Mouse (Mus musculus): Measurements from ENCODE around the gene Sfn. TPM values are rescaled to one million over a fixed set of nuclear protein-coding genes. Genes with fewer than 3 reads are reported as not detected.

The Sfn gene
- polyA plus RNA-seq, 1 experiment, result 2.5 TPM

Other genes starting within 250 kb of the Sfn start
- 43.0 and 46.2 TPM in 2 replicates for gene Wdtc1, start 248.7 kb downstream of the Sfn start, polyA plus RNA-seq (2012; rRNA removed)
- 43.5 and 43.9 TPM in 2 replicates for gene Slc9a1, start 232.5 kb downstream of the Sfn start, polyA plus RNA-seq (2012; rRNA removed)
- gene Tent5b, start 122.0 kb downstream of the Sfn start, polyA plus RNA-seq (2012; rRNA removed), result 0.08 TPM in 2 replicates
- gene Trnp1, start 103.6 kb downstream of the Sfn start, polyA plus RNA-seq (2012; rRNA removed), result 134 and 162 TPM in 2 replicates
- 0.14 and 0.50 TPM in 2 replicates for gene Kdf1, start 83.2 kb downstream of the Sfn start, polyA plus RNA-seq (2012; rRNA removed)
- gene Nudc, start 56.2 kb downstream of the Sfn start, polyA plus RNA-seq (2012; rRNA removed), result 210 and 219 TPM in 2 replicates
- gene Nr0b2, start 48.8 kb downstream of the Sfn start, polyA plus RNA-seq (2012; rRNA removed), result not detected in 2 replicates
- gene Gpatch3, start 27.4 kb downstream of the Sfn start, polyA plus RNA-seq (2012; rRNA removed), result 7.0 and 7.5 TPM in 2 replicates
- gene Gpn2, start 17.8 kb downstream of the Sfn start, polyA plus RNA-seq (2012; rRNA removed), result 18.9 and 22.4 TPM in 2 replicates
- gene Zdhhc18, start 48.0 kb upstream of the Sfn start, polyA plus RNA-seq (2012; rRNA removed), result 38.5 and 43.3 TPM in 2 replicates
- gene Pigv, start 70.5 kb upstream of the Sfn start, polyA plus RNA-seq (2012; rRNA removed), result 7.5 and 8.2 TPM in 2 replicates
- gene Arid1a, start 154.6 kb upstream of the Sfn start, polyA plus RNA-seq (2012; rRNA removed), result 57.0 and 57.7 TPM in 2 replicates